Mouse (Mus musculus) cerebellum, adult (tissue): Measurements from ENCODE around the gene Glp1r.

ENCODE experiments used
- ATAC-seq: cut with Nextera tagmentation; 2 replicates; pipeline ENCODE4 v1.9.2; 2017; ENCODE audit warnings: mild to moderate bottlenecking, moderate library complexity, mixed read lengths; ENCODE audit not compliant: insufficient number of reproducible peaks, low FRiP score, low TSS enrichment

The Glp1r gene

DNA sequence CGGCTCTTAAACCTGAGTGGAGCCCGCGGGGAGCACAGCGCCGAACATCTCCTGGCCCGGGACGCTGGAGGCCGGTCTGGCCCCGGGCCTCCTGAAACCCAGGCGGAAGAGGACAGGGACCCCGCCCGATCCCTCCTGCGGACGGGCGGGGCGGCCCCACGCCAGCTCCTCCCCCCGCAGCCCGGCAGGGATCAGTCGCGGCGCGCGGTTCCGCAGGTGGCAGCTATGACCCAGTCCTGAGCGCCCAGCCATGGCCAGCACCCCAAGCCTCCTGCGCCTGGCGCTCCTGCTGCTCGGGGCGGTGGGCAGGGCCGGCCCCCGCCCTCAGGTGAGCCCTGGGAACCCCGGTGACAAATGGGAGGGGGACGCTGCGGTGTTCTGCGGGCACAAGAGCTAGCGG, at the start of gene Glp1r:
Gene Glp1r, plus strand, starts transcription at position 191 of the 400 bp plus-strand sequence.
- no peak for ATAC-seq

DNA sequence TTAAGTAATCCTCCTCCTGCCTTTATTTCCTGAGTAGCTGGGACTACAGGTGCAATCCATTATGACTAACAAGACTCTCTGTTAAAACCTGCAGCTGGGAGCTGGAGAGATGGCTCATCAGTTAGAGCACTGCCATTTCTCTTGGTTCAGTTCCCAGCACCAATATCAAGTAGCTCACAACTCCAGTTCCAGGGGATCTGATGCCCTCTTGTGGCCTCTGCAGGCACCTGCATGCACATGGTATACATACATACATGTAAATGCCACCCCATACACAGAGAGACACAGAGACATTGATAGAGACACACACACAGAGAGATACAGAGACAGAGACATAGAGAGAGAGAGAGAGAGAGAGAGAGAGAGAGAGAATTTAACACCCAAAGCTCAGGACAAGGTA, 49.3 kb upstream of the Glp1r start:
- no peak for ATAC-seq

DNA sequence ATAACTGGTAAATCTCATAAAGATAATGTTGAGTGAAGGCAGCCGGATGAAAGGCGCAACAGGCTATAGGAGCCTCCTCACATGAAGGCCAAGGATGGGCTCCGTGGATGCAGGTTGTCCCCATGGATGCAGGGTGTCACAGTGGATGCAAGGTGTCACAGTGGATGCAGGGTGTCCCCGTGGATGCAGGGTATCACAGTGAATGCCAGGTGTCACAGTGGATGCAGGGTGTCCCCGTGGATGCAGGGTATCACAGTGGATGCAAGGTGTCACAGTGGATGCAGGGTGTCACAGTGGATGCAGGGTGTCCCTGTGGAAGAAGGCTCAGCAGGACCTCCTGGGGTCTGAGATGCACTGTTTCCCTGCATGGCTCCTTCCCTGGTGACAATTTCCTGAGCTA, 44.3 kb upstream of the Glp1r start:
- ATAC-seq = no peak

- ATAC-seq = no peak
These were observed 42.9 kb upstream of the Glp1r start for GRCm38 (mm10) chr17:30858586-30859259.

- ATAC-seq = no peak
These were observed 41.5 kb upstream of the Glp1r start for GRCm38 (mm10) chr17:30859989-30860585.

GRCm38 (mm10) chr17:30860606-30861005, 41.0 kb upstream of the Glp1r start:
- no peak for ATAC-seq

- ATAC-seq = no peak
These were observed 35.3 kb upstream of the Glp1r start for GRCm38 (mm10) chr17:30866281-30866680.

DNA sequence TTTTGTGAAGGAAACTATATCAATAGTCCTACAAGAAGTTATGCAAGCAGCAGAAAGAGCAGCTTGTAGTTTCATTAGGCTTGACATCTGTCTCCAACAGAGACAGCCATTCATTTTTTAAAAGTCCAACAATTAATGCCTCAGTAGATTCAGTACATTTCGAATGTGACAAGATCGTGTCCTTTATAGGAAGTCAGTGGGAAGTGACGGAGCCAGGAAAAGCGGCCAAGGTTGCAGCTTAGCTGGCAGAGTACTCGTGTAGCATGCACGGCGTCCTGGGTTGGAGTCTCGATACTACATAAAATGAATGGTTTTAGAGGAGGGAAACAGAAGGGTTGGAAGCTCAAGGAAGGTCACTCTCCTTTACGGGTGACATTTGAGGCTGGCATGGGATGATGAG, 34.7 kb upstream of the Glp1r start:
- ATAC-seq = no peak

DNA sequence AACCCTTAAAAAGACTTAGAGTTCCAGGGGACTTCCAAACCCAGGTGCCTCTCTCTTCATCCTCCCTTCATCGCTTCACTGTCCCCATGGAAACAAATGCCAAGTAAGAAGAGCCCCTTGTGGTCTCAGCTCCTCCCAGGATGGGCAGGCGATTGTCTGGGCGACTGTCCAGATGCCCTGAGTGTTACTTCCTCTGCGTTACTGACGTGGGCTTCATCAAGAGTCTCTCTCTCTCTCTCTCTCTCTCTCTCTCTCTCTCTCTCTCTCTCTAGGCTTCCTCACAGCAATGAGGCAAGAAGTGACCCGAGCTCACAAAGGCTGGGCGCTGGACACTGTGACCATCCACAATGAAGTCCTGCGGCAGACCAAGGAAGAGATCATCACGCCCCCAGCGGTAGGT, 30.6 kb upstream of the Glp1r start:
- no peak for ATAC-seq

- ATAC-seq = no peak
These were observed 27.3 kb upstream of the Glp1r start for GRCm38 (mm10) chr17:30874276-30874675.

DNA sequence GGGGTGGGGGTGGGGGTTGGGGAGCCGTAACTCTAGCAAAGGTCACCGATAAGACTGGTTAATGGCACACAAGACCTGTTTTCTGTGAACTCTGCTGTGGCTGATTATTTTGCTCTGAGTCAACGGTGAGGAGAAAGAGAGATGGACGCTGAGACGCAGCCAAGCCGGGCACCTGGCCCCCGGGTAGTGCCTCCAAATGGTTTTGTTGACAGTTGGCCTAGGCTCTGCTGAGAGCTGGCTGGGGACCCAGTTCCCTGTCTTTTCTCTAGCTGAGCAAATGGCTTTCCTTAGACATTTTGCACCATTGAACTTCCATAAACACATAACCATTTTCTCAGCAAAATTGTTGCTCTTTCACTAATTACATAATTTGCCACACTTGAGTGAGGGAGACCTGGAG, 24.2 kb upstream of the Glp1r start:
- peak; percentile 87 for ATAC-seq

DNA sequence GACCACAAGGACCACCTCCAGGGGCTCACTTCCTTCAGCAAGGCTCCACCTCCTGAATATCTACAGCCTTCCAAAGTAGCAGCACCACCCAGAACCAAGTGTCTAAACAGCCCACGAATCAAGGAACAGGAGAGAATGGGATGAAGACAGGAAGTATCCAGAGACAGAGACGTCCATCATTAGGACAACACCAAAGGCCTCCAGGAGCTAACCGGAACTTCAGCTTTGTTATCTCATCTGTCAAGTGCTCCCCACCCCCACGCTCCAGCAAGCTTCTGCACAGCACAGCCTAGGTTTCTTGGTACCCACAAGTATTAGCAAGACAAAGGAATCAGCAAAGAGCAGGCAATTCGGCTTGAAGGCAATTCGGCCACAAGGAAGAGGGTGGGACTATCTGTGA, 23.0 kb upstream of the Glp1r start:
- no peak for ATAC-seq

DNA sequence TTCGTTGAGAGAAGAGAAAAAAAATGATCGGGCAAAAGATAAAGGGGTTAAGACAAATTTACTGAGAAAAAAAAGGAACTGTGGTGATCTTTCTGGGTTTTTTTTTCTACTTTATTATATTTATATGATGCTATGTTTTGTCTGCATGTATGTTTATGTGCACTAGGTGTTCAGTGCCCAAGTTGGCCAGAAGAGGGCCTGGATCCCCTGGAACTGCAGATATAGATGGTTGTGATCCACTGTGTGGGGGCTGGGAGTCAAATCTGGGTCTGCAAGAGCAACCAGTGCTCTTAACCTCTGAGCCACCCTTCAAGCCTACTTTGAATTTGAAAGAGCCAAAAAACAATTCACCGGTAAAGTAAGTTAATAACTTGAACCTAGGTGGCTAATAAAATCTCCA, 21.2 kb upstream of the Glp1r start:
- no peak for ATAC-seq

DNA sequence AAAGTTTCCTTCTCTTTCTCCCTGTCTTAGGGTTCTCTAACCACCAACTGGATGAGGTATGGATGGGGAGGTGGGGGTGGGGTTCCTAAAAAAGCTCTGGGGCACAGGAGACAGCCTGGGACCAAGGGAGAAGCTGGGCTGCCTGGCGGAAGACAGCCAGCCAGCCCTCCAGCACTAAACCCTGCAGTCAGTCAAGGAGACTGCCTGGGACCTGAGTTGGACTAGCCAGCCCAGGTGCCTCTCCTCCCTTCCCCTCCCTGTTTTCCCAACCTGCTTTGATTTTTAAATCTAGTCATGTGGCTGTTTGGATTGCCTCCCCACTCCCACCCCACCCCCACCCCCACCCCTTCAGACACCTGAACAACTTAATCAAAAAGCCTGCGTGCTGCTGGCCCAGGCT, 20.6 kb upstream of the Glp1r start:
- no peak for ATAC-seq

DNA sequence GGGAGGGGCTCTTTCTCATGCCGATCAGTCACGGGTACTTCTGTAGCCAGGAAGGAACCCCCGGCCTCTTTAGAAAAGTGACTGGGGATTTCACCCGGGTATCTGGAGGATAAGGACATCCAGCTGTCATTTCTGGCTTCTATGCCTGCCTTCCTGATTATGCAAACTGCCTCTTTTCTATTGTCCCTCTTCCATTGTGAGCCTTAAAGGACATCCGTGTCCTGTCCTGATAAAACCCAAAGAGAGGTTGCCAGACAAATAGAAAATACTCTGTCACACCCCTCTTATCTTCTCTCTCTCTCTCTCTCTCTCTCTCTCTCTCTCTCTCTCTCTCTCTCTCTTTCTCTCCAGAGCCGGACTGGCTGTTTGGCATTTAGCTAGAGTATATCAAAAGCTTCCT, 19.4 kb upstream of the Glp1r start:
- ATAC-seq = no peak

- no peak for ATAC-seq
These were observed 18.1 kb upstream of the Glp1r start for GRCm38 (mm10) chr17:30883534-30883933.

DNA sequence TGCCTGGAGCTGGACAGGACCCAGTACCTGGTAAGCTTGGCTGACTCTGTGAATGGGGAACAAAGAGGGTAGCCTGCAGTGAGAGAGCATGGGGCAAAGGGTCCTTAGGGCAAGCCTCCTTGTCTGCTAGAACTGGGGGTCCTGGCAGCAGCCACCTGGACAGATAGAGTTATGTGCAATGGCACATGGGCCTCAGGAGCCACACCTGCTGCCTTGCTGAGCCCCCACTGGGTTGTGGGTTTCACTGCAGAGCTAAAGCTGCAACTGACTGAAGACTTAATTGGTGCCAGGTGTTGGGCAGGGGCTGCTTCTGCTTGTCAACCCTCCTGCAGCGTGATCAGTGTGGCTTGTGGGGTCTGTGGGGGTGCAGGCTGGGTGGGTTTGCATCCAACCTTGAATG, 9.5 kb upstream of the Glp1r start:
- no peak for ATAC-seq

DNA sequence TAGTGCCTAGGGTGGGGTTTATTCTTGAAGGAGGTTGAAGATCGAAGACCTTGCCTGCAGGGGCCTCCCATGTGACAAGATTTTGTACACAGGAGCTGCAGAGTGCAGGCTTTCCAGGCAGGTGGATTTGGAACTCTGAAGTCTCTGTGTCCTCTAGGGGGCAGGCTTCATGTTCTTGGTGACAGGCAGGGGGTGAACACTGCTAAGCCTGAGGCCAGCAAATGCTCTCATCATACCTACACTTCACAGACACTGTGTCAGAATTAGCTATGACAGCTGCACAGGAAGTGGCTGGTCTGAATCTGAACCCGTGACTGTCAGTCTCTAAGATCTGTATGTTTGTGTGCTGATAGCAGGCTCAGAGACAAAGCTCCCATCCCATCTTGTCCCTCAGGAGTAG, 8.9 kb upstream of the Glp1r start:
- no peak for ATAC-seq

DNA sequence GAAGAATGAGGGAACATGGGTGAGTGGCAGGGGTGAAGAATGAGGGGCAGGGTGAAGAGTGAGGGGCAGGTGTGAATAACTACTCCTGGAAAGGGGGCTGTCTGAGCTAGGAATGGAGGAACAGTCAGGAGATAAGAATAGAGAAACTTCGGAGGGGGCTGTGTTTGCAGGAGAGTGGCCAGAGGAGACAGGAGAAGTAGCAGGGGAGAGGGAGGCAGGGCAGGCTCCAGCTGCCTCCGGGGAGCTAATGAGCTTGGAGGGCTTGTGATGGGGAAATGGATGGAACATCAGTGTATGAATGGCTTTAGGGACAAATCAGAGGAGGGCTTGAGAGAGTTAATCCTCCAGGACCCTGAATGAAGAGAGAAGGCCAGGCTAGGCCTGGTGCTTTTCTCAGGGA, 4.5 kb upstream of the Glp1r start:
- no peak for ATAC-seq

GRCm38 (mm10) chr17:30904096-30904495, 2.5 kb downstream of the Glp1r start:
- ATAC-seq = no peak

DNA sequence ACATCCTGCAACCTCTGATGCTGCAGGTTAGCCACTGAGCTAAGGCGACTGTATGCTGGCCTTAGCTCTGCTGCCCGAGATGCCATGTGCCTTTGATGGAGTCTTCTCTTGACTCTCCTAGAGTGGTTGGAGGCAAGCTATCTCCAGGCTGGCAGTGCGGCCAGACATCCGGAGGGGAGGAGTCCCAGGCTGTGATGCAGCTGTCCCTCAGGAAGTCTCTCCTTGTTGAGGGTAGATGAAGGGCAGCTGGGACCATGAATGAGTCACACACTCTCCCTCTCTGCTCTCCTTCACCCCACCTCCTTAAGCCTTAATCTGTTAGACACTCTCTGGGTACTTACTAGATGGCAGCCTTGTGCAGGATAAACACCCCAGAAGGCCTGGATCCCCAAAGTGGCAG, 6.0 kb downstream of the Glp1r start:
- no peak for ATAC-seq
